Mouse (Mus musculus) liver, embryonic 14.5 days (tissue): Measurements from ENCODE around the gene Trmt10c.

Experiments used
- CTCF ChIP-seq: IDR thresholded peaks from 2 replicates; pipeline ENCODE4 v1.5.1; 2016; ENCODE audit warnings: antibody characterized with exemption, low read depth, control low read depth
- EP300 ChIP-seq: IDR thresholded peaks from 2 replicates; pipeline ENCODE4 v1.6.1; 2016; ENCODE audit warnings: antibody characterized with exemption, low read depth

GRCm38 (mm10) chr16:56036501-56036900 is 1.1 kb downstream of the Trmt10c start:
- no peak for TF ChIP-seq CTCF
- no peak for TF ChIP-seq EP300
